ENCODE assay signal across 11 mouse cellular contexts in genomic region chr4:43037860-43038566, GRCm38 (mm10). TPM values are rescaled to one million over a fixed set of nuclear protein-coding genes. Genes with fewer than 3 reads are reported as not detected.
DNase-seq lines count a peak whose midpoint lies in the region; ATAC-seq and TF ChIP-seq lines count a peak whose summit lies in the region.
"Had no signal": no experiment of that assay in that cellular context is flagged by ENCODE, and none has a peak within 500 bp of the region (broad histone marks: within the 10 kb centered on the region; RNA-seq: fewer than 3 reads in every experiment).

No protein-coding gene starts in this region.

- H3K9ac ChIP-seq in heart, embryonic 11.5 days (ENCODE audit: low read depth, low read length): no peak overlapping the region
- H3K9ac ChIP-seq in hindbrain, embryonic 14.5 days: no peak overlapping the region; the same call in 1 of the 2 replicates
- no peak overlapping the region for H3K9ac ChIP-seq in midbrain, embryonic 15.5 days

- DNase-seq in heart, postnatal 14 days: no peak
- no peak for DNase-seq in hindbrain, embryonic 14.5 days (ENCODE audit: low spot score)
- no peak for DNase-seq in thymus, adult 18-20 months
- DNase-seq in testis, postnatal 10 days (ENCODE audit: low spot score): no peak
- no peak for DNase-seq in lung, adult 18-20 months
- DNase-seq: kidney, postnatal 10 days had no signal

- TF ChIP-seq POLR2A in bone marrow, adult 2 months (IDR thresholded peaks at IDR 0.05; ENCODE audit: borderline replicate concordance, control insufficient read depth, low read depth, low read length): no peak

- intact Hi-C loops in heart, postnatal 14 days (cut with DNase I): no loop called here

- ATAC-seq in heart, embryonic 11.5 days (replicated peaks; ENCODE audit: insufficient number of reproducible peaks, low FRiP score, low TSS enrichment): no peak
- no peak for ATAC-seq in hindbrain, embryonic 14.5 days (ENCODE audit: low FRiP score)
- no peak for ATAC-seq in midbrain, embryonic 15.5 days (replicated peaks)

- no peak for TF ChIP-seq CTCF in bone marrow, adult 2 months (IDR thresholded peaks at IDR 0.05; ENCODE audit: control insufficient read depth, insufficient read depth, low read length)

- H3K27me3 ChIP-seq in heart, embryonic 11.5 days (ENCODE audit: control insufficient read depth, insufficient read depth, low read length): no peaks in the 10 kb centered on the region
- H3K27me3 ChIP-seq in hindbrain, embryonic 14.5 days (ENCODE audit: control insufficient read depth, insufficient read depth, low read length): no peaks in the 10 kb centered on the region
- H3K27me3 ChIP-seq in midbrain, embryonic 15.5 days (replicated peaks): no peaks in the 10 kb centered on the region
- H3K27me3 ChIP-seq: CH12.LX; stomach, embryonic 15.5 days had no signal

- H3K4me2 ChIP-seq in heart, embryonic 11.5 days: peak overlapping the region; percentile 89
- peak overlapping the region; percentile 76 for H3K4me2 ChIP-seq in hindbrain, embryonic 14.5 days (replicated peaks)
- peak overlapping the region; percentile 62 for H3K4me2 ChIP-seq in midbrain, embryonic 15.5 days

- H3K27ac ChIP-seq in heart, embryonic 11.5 days (ENCODE audit: low read depth, low read length): peak overlapping the region; percentile 87
- H3K27ac ChIP-seq in bone marrow, adult 2 months (ENCODE audit: control insufficient read depth, insufficient read depth, low read depth, low read length, poor library complexity): peak overlapping the region; percentile 79
- H3K27ac ChIP-seq in hindbrain, embryonic 14.5 days: no peak overlapping the region
- H3K27ac ChIP-seq in midbrain, embryonic 15.5 days: no peak overlapping the region

- no peaks in the 10 kb centered on the region for H3K9me3 ChIP-seq in heart, embryonic 11.5 days (replicated peaks; ENCODE audit: control insufficient read depth, low read length)
- no peaks in the 10 kb centered on the region for H3K9me3 ChIP-seq in hindbrain, embryonic 14.5 days (ENCODE audit: control insufficient read depth, low read length)
- H3K9me3 ChIP-seq in midbrain, embryonic 15.5 days: no peaks in the 10 kb centered on the region
- H3K9me3 ChIP-seq: stomach, embryonic 15.5 days had no signal

- peak overlapping the region; percentile 15 for H3K4me3 ChIP-seq in heart, embryonic 11.5 days (ENCODE audit: low read depth, low read length)
- peak overlapping the region; percentile 50 for H3K4me3 ChIP-seq in bone marrow, adult 2 months (replicated peaks; ENCODE audit: control insufficient read depth, low read depth, low read length)
- no peak overlapping the region for H3K4me3 ChIP-seq in hindbrain, embryonic 14.5 days (replicated peaks; ENCODE audit: low read length)
- peak overlapping the region; percentile 76; the same call in 1 of the 2 replicates for H3K4me3 ChIP-seq in midbrain, embryonic 15.5 days

- WGBS in heart, embryonic 11.5 days (ENCODE audit: insufficient replicate concordance): 39% methylated on average over 4 of the region's 4 CpGs
- 25% methylated on average over 4 of the region's 4 CpGs for WGBS in bone marrow, adult 2 months
- 77% methylated on average over 4 of the region's 4 CpGs for WGBS in hindbrain, embryonic 14.5 days
- WGBS in midbrain, embryonic 15.5 days: 71% methylated on average over 4 of the region's 4 CpGs

- peaks cover 15% of the 10 kb centered on the region for H3K4me1 ChIP-seq in heart, embryonic 11.5 days (ENCODE audit: control insufficient read depth, insufficient read depth, low read length)
- H3K4me1 ChIP-seq in bone marrow, adult 2 months (ENCODE audit: control insufficient read depth, insufficient read depth, low read length): peaks cover 4% of the 10 kb centered on the region
- peaks cover 27% of the 10 kb centered on the region for H3K4me1 ChIP-seq in hindbrain, embryonic 14.5 days (replicated peaks; ENCODE audit: control insufficient read depth, insufficient read depth, low read length)
- H3K4me1 ChIP-seq in midbrain, embryonic 15.5 days: peaks cover 34% of the 10 kb centered on the region

- H3K36me3 ChIP-seq in heart, embryonic 11.5 days (ENCODE audit: control insufficient read depth, insufficient read depth, low read length): 0 out of 2 replicates have a peak, but pooled peaks cover 14% of the 10 kb centered on the region
- H3K36me3 ChIP-seq in hindbrain, embryonic 14.5 days (replicated peaks; ENCODE audit: control insufficient read depth, insufficient read depth): peaks cover 37% of the 10 kb centered on the region
- H3K36me3 ChIP-seq in midbrain, embryonic 15.5 days (replicated peaks): peaks cover 36% of the 10 kb centered on the region

RNA-seq across cellular contexts. Expression of gene Stoml2, which starts 6.5 kb away (rescaled TPM):
- polyA plus RNA-seq in heart, embryonic 11.5 days (2014; fragmentation: Nextera tagmentation; extraction: Ambion mirVana): 251 and 255 TPM in 2 replicates
- 10 to 100 TPM; 97.8 to 99.2 TPM for total RNA-seq in heart, postnatal 14 days (2021)
- 40.9 and 48.4 TPM in 2 replicates for polyA plus RNA-seq in bone marrow, adult 2 months (2011; ENCODE audit: insufficient read depth, insufficient read length, low replicate concordance, missing spikeins)
- 215 and 231 TPM in 2 replicates for polyA plus RNA-seq in hindbrain, embryonic 14.5 days (2014; fragmentation: Nextera tagmentation; extraction: Ambion mirVana)
- 218 and 235 TPM in 2 replicates for polyA plus RNA-seq in midbrain, embryonic 15.5 days (2015; fragmentation: Nextera tagmentation; extraction: Ambion mirVana)

RNA-seq across cellular contexts. Expression of gene Fam214b, which starts 8.0 kb away (rescaled TPM):
- 10.8 and 11.4 TPM in 2 replicates for polyA plus RNA-seq in heart, embryonic 11.5 days (2014; fragmentation: Nextera tagmentation; extraction: Ambion mirVana)
- total RNA-seq in heart, postnatal 14 days (2021): 10 to 100 TPM; 33.7 to 33.8 TPM
- polyA plus RNA-seq in bone marrow, adult 2 months (2011; ENCODE audit: insufficient read depth, insufficient read length, low replicate concordance, missing spikeins): 46.2 and 77.6 TPM in 2 replicates
- polyA plus RNA-seq in hindbrain, embryonic 14.5 days (2014; fragmentation: Nextera tagmentation; extraction: Ambion mirVana): 22.6 and 22.9 TPM in 2 replicates
- 52.0 and 55.3 TPM in 2 replicates for polyA plus RNA-seq in midbrain, embryonic 15.5 days (2015; fragmentation: Nextera tagmentation; extraction: Ambion mirVana)

RNA-seq across cellular contexts. Expression of gene Pigo, which starts 12.4 kb away (rescaled TPM):
- polyA plus RNA-seq in heart, embryonic 11.5 days (2014; fragmentation: Nextera tagmentation; extraction: Ambion mirVana): 13.2 and 13.6 TPM in 2 replicates
- 10 to 100 TPM; 22.1 to 24.5 TPM for total RNA-seq in heart, postnatal 14 days (2021)
- polyA plus RNA-seq in bone marrow, adult 2 months (2011; ENCODE audit: insufficient read depth, insufficient read length, low replicate concordance, missing spikeins): 14.7 and 23.6 TPM in 2 replicates
- 24.2 and 27.1 TPM in 2 replicates for polyA plus RNA-seq in hindbrain, embryonic 14.5 days (2014; fragmentation: Nextera tagmentation; extraction: Ambion mirVana)
- polyA plus RNA-seq in midbrain, embryonic 15.5 days (2015; fragmentation: Nextera tagmentation; extraction: Ambion mirVana): 29.1 and 34.0 TPM in 2 replicates

RNA-seq across cellular contexts. Expression of gene Unc13b, which starts 20.7 kb away (rescaled TPM):
- polyA plus RNA-seq in heart, embryonic 11.5 days (2014; fragmentation: Nextera tagmentation; extraction: Ambion mirVana): 9.3 TPM in 2 replicates
- total RNA-seq in heart, postnatal 14 days (2021): 10 to 100 TPM; 20.3 to 25.2 TPM
- polyA plus RNA-seq in bone marrow, adult 2 months (2011; ENCODE audit: insufficient read depth, insufficient read length, low replicate concordance, missing spikeins): 0.61 and 3.8 TPM in 2 replicates
- 18.9 and 19.5 TPM in 2 replicates for polyA plus RNA-seq in hindbrain, embryonic 14.5 days (2014; fragmentation: Nextera tagmentation; extraction: Ambion mirVana)
- polyA plus RNA-seq in midbrain, embryonic 15.5 days (2015; fragmentation: Nextera tagmentation; extraction: Ambion mirVana): 20.1 and 21.2 TPM in 2 replicates

RNA-seq across cellular contexts. Expression of gene Fancg, which starts 27.7 kb away (rescaled TPM):
- polyA plus RNA-seq in heart, embryonic 11.5 days (2014; fragmentation: Nextera tagmentation; extraction: Ambion mirVana): 11.0 and 11.5 TPM in 2 replicates
- 1 to 10 TPM; 4.7 to 4.8 TPM for total RNA-seq in heart, postnatal 14 days (2021)
- 12.8 and 19.0 TPM in 2 replicates for polyA plus RNA-seq in bone marrow, adult 2 months (2011; ENCODE audit: insufficient read depth, insufficient read length, low replicate concordance, missing spikeins)
- 15.6 and 20.1 TPM in 2 replicates for polyA plus RNA-seq in hindbrain, embryonic 14.5 days (2014; fragmentation: Nextera tagmentation; extraction: Ambion mirVana)
- polyA plus RNA-seq in midbrain, embryonic 15.5 days (2015; fragmentation: Nextera tagmentation; extraction: Ambion mirVana): 22.8 and 29.5 TPM in 2 replicates

Comparison
In these comparisons a context has a peak if more than half of its experiments do, and no peak if none do; other contexts are left out.
1. H3K27ac ChIP-seq: peak in heart, embryonic 11.5 days (single experiment) and bone marrow, adult 2 months (single experiment); none in hindbrain, embryonic 14.5 days (single experiment) and midbrain, embryonic 15.5 days (single experiment).
2. Peak in every context shown above with its lines, with median percentiles within 50 percentile points of each other: H3K4me2 ChIP-seq.